Mouse (Mus musculus): ENCODE measurements around the gene Cplane1.
"Not testable (repeated sequence)": the region's sequence is repeated elsewhere in the genome, so short reads cannot be mapped to it uniquely, and the experiment has no call there.

The Cplane1 gene

GRCm38 (mm10) chr15:8168591-8169265 is at the start of gene Cplane1:
TSS of gene Cplane1 (plus strand) at chr15:8169106.
- peak; percentile 87 to 88 for DNase-seq

- no peak for DNase-seq
Observed at GRCm38 (mm10) chr15:8129281-8129680, 39.6 kb upstream of the Cplane1 start.

DNA sequence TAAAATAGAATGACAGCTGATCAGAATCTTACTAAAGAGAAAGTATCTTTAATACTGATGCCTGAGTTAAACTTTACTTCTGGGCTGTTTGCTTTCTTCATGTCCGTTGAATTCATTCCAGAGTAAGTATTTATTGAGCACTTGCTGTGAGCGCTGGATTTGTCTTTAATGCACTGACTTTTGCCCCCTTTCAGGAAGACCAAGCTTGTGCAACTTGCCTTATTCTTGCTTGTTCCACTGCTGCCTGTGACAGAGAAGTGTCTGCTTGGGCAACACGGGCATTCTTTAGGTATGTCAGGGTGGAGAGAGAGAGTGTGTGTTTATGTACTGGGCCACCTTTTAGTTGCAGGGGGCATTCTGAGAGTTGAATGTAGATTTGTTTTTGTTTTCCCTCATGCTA is 37.6 kb upstream of the Cplane1 start:
- no peak for DNase-seq

DNA sequence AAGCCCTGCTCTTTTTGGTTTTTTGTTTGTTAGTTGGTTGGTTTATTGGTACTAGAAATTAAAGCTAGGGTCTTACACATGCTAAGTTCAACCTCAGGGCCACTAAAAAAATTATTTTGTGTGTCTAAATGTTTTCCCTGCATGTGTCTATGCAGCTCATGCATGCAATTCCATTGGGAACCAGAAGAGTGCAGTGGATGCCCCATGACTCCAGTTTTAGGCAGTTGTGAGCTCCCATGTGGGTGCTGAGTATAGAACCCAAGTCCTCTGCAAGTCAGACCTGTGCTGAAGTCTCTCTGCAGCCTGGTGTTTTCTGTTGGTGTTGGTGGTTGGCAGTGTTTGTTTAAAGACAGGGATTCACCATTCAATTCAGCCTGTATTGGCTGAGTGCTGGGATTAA is 37.1 kb upstream of the Cplane1 start:
- DNase-seq = no peak

DNA sequence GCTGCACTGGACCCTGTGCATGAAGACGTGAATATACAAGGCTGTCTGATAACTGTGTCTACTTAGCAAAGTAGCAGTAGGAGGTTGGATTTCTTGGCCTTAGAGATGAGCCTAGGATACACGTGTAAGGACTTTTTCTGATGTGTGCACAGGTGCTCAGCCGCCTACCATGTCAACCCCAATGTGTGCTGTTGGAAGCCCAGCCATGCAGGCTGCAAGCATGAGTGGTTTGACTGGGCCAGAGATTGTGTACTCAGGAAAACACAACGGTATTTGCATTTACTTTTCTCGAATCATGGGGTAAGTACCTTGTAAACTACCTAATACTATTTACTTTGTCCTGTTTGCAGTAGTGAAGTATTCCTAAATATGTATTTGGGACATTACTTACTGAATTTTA is 33.3 kb upstream of the Cplane1 start:
- DNase-seq = no peak

- no peak for DNase-seq
Observed at GRCm38 (mm10) chr15:8161841-8162240, 7.1 kb upstream of the Cplane1 start.

- no peak for DNase-seq
Observed at GRCm38 (mm10) chr15:8169266-8169746, 400 bp downstream of the Cplane1 start.

DNA sequence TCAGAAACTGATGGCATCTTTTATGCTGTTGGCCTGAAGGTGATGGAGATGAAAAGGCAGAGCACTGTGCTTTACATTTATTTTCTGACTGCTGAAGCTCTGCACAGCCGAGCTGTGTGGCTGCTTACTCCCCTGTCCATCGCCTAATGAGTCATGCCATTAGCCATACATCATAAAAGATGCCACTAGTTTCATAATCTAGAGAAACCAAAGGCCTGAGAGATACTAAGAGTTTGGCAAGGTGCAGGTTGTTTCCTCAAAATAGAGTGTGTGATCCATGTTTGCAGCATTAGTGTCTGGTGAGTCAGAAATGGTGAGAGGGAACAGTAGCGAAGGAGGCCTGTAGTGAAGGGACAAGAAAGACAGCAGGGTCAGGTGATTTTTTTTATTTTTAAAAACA is 20.7 kb downstream of the Cplane1 start:
- DNase-seq = no peak

GRCm38 (mm10) chr15:8190435-8190834 is 21.5 kb downstream of the Cplane1 start:
- DNase-seq = no peak

DNA sequence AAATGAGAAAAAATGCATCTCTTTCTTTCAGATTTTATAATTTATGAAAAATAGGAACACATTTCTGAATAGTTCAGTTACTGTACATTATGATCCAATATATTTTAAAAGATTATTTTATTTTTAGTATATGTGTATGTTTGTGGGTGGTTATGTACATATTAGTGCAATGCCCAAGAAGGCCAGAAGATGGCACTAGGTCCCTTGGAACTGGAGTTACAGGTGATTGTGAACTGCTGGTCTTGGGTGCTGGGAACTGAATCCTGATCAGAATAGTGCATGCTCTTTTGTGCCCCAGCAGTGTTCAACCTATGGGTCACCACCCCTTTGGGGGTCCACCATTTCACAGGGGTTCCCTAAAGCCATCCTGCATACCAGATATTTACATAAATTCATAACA is 31.4 kb downstream of the Cplane1 start:
- peak in 1 of 2 experiments; percentile 3 for DNase-seq

DNA sequence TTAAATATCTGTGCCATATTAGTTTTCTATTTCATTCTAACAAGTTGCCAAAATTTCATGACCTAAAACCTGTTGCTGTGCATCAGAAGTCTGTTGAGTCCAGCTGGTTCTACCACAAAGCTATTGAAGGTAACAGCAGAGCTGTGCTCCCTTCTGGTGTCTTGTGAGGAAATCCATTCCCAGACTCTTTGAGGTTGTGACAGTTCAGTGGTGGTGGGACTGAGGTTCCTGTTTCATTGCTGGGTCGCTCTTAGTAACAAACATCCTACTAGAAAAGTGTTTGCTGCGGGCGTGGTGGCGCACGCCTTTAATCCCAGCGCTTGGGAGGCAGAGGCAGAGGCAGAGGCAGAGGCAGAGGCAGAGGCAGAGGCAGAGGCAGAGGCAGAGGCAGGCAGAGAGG is 39.5 kb downstream of the Cplane1 start:
- no peak for DNase-seq

GRCm38 (mm10) chr15:8214811-8215210 is 45.9 kb downstream of the Cplane1 start:
- no peak for DNase-seq

DNA sequence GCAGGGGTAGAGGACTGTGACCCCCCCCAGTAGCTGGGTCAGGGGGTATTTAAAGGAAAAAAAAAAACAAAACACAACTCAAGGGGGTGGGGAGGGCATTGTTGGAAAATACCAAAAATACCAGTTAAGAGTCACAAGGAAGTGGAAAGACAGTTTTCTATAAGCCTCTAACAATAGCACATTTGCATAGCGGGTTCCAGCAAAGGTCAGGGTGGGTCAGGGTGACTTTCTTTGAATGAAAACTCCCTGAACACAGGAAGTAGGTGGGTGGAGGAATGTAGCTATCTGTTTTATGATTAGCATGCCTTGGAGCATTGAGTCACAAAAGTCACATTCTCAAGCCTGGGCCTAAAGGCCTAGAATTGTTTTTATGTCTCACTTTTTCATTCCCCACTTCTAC is 65.3 kb downstream of the Cplane1 start:
- DNase-seq = not testable (repeated sequence)

DNA sequence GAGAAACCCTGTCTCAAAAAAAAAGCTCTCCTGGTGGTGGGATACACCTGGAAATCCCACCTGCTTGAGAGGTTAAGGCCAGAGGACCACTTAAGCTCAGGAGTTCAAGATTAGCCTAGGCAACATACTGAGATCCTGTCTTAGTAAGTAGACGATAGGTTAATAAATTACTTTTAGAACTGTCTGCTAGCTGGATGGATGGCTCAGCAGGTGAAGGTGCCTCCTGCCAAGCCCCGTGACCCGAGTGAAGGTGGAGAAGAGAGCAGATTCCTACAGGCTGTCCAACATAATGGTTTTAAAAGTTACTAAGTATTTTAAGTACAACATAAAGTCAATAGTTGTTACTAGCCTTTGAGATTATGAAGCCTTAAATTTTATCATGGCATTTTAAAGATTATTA is 97.0 kb downstream of the Cplane1 start:
- DNase-seq = peak; percentile 76 to 81

DNA sequence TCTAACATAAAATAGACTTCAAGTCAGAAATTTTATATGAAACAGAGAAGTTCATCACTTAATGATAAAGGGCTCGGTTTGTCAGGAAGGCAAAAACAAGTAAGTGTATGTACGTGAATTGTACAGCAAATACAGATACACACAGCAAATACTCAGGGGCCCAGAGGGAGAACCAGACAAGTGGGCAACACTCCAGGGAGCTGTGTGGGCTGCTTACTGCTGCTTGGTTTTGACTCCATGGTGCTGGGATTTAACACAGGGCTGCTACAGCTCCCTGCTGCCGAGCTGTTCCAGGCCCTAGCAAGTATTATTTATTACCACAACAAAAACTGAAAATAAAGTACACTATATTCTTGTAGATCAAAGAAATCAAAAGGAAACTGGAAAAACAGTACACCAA is 98.3 kb downstream of the Cplane1 start:
- no peak for DNase-seq

DNA sequence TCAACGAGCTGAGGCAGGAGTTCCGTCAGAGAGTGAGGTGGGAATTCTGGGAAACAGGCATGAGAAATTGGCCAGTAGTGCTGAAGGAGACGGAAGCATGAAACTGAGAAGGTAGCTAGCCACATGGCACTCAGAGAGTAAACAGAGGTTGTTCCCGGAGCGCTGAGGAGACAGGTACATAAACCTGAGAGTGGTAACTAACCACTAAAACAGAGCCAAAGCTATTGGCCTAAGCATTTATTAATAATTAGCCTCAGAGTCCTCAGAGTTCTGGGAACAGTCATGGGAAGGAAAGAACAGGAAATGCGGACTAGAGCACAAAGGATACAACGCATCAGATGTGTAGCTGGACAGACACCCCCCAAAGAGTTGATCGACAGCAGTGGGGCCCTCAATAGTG is 99.3 kb downstream of the Cplane1 start:
- peak; percentile 30 to 41 for DNase-seq

DNA sequence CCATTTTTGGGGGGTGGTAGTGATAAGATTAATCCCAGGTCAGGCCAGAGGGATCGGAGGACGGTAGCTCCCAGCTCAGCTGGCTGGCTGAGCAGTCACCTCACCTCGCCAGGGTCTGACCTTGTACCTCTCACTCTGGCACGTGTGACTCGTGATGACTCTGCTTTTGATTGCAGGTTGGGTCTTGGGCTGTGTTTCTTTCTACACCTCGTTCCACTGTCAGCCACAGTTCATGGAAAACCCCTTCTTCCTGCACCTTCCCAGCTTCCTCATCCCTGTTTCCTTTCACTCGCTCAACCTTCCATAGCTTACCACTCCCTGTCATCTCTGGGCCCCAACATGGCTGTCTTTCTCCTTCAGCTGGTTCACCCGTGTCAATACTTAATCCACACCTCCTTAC is 103.0 kb downstream of the Cplane1 start:
- DNase-seq = no peak

GRCm38 (mm10) chr15:8277916-8278315 is 109.0 kb downstream of the Cplane1 start:
- not testable (repeated sequence) for DNase-seq

DNA sequence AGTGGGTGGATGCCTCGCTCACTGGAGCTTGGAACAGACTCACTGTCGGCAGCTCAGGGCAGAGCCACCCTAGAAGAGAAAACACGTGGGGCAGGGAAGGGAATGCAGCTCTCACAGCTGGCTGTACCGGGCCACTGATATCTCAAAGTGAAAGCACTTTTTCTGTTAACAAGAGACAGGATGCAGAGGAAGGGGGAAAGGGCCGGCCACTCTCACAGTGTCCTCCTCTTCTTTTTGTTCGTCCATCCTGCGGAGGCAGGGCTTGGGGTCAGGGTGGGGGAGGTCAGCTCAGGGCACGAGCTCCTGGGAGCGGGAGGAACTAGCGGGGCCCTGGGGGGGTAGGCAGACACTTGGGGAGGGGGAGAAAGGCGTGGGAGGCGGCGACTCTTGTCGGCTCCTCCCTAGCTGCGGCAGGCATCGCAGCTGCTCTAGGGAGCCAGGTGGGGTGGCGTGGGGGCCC is 110.4 kb downstream of the Cplane1 start:
- DNase-seq = peak; percentile 21 to 26

- DNase-seq = peak; percentile 62 to 66
Observed at GRCm38 (mm10) chr15:8279929-8280610, 111.2 kb downstream of the Cplane1 start.

DNA sequence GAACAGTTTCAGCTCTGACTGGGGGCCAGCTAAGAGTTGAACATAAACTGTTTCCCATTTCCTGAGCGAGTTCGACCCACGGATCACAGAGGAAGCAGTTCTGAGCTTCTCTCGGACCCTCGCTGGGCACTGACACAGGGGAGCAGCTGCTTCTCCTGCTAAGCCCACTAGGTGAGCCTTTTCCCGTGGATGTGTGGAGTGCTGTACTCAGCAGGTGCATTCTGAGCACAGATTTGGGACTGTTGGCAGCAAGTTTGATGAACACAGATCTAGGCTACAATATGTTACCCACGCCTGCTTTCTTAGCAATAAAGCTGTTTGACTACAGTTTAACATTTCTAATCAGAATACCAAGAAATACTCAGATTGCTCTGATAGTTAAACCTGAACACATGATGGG is 112.8 kb downstream of the Cplane1 start:
- DNase-seq = no peak

DNA sequence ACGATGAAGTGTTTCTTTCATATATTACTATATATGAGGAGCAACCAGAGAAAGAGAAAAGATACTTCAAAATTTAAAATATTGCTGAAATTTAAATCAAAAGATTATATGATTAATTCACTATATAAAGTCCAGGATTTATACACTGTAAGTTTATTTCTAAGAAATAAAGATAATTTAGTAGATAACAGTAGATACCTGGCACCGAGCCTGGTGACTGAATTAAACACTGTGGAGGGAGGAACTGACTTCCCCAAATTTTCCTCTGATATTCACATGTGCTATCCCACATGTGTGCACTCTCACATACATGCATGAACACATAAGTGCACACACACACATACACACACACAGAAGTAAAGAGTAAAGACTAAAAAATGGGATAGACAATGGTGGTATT is 113.2 kb downstream of the Cplane1 start:
- DNase-seq = no peak

DNA sequence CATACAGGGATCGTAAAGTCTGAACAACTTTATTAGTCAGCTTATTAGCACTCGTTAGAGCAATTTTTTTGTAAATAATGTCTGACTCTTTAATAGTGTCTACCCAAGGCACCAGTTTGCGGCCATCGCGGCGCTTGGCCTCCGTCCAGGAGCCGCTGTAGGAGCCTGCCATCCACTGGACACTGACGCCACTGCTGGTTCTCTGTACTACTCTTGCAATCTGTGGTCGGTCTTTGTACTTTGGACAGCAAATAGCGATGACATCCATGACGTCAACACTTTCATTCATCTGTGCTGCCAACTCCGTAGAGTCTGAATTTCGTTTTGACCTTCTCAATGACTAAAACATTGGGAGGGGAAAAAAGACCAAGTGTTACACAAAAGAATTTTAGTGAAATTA is 122.3 kb downstream of the Cplane1 start:
- peak; percentile 1 to 31 for DNase-seq

DNA sequence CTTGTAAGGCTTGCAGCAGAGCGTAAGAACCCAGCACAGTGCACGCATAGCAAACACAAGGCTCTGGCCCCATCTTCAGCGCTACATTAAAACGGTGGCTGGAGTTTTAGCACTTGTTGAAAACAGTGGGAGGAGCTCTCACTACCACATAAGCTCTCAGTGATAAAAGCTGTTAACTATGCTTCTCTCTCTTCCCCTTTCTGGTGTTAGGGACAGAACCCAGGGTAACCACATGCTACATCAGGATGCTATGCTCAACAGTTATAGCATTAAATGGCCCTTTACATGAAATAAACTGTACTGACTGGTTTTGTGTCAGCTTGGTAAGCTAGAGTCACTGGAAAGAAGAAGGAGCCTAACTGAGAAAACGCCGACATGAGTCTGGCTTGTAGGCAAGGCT is 125.2 kb downstream of the Cplane1 start:
- DNase-seq = no peak
